Mouse (Mus musculus) brain, adult 10 weeks (tissue): ENCODE data around the gene Casz1. TPM values are rescaled to one million over a fixed set of nuclear protein-coding genes. Genes with fewer than 3 reads are reported as not detected.

Source experiments
- polyA plus RNA-seq: library from polyadenylated mRNA; stranded (reverse); fragments of 350-450 nt; fragmentation: Illumina TruSeq; extraction: RNeasy Lipid Tissue Mini Kit (QIAGEN cat#74804); gene quantifications from one replicate; pipeline ENCODE4 v1.2.3, GENCODE M21; 2015; ENCODE audit warnings: low read depth, low replicate concordance

The Casz1 gene
- polyA plus RNA-seq = 0.89 TPM

DNA sequence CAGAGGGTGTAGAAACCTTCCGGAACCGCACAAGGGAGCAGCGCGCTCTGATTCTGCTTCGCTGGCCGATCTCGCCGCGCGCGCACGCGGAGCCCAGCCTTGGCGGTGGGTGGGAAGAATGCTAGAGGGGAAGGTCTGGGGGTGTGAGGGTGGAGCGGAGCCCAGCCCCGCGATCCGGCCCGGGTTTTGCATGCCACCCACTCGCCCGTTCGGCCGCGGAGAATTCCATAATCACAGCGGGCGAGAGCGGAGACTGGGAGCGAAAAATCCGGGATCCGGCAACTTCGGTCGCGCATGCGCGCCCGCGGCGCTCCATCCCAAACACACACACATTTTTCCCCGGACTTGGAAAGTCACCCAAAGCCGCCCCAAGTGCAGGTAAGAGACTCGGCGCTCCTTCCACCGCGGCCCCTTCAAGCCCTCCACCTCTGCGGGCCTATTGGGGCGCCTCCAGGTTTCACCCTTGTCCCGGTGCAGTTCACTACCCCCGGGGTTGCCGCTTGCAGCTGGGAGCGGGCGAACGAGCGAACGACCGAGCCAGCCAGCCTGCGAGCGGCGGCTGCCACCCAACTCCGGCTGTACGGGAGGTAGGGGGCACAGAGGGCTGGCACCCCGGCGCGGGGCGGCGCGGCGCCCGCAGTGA, at the start of gene Casz1:
Casz1 (plus strand) TSS at position 293 of the 643 bp plus-strand sequence.

Other genes with a start within 250 kb of the Casz1 start
- gene Exosc10, start 246.0 kb upstream of the Casz1 start, polyA plus RNA-seq = 41.6 TPM
- gene Srm, start 212.9 kb upstream of the Casz1 start, polyA plus RNA-seq = 71.7 TPM
- gene Masp2, start 201.9 kb upstream of the Casz1 start, polyA plus RNA-seq = 0.73 TPM
- 214 TPM for gene Tardbp, start 177.4 kb upstream of the Casz1 start, polyA plus RNA-seq
- not detected for gene Gm572, start 161.1 kb upstream of the Casz1 start, polyA plus RNA-seq